Mouse (Mus musculus): ENCODE results near the gene Sh3glb2. TPM values are rescaled to one million over a fixed set of nuclear protein-coding genes. Genes with fewer than 3 reads are reported as not detected.

Sh3glb2 gene
- 10 to 100 TPM; 41.9 to 43.1 TPM for total RNA-seq (2021)

- intact Hi-C loops (cut with DNase I), result no loop called here
- peak; percentile 89 to 90 for DNase-seq
These were observed at the start of gene Sh3glb2 for GRCm38 (mm10) chr2:30358533-30359531. TSS of gene Sh3glb2 (minus strand) at chr2:30359337.

DNA sequence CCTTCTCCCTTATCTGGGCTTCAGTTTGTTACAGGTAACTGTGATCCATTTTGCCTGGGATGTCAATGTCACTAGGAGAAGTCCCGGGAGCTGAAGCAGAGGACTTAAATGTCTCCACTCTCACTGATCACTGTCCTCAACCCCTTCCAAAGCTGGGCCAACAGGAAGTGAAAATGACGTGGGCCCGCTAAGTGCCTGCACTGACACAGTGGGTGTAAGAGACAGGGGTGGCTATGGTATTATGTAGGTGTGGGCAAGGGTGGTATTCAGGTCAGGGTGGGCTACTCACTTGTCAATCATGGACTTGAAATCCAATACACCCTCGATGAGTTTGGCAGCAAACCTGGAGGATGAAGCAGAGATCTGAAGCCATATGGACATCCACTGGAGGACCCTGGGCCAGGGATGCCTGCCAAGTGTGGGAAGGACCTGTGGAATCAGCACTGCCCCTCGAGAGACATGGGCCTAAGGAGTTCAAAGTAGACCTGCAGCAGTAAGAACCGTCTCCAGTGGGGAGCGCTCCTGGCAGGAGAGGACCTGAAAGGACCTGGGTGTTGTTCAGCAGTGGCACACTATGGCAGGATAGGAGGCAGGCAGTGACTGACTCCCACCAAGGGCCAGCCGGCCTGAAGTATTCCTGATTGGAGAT, 49.4 kb upstream of the Sh3glb2 start:
- no peak for DNase-seq
- intact Hi-C loops (cut with DNase I), result no loop called here

GRCm38 (mm10) chr2:30407778-30408177, 48.6 kb upstream of the Sh3glb2 start:
- no peak for DNase-seq
- intact Hi-C loops (cut with DNase I), result no loop called here

DNA sequence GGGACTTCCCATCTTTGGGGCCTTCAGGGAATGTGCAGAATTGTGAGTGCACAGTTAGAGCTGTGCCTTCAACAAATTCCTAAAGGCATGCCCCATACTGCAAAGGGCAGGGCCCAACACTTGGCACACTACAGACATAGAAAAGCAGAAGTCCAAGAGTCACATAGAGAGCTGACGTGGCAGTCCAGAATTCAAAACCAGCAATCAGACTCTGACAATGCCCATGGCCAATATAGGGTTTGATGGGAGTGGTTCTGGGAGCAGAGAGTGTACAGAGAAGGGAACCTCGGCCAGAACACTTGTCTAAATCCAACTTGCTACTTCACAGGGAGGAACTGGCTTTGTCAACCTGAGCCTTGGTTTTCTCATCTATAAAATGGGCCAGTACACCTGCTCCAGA, 48.1 kb upstream of the Sh3glb2 start:
- DNase-seq, result no peak
- intact Hi-C loops (cut with DNase I), result no loop called here

GRCm38 (mm10) chr2:30403870-30404269, 44.7 kb upstream of the Sh3glb2 start:
- no peak for DNase-seq
- intact Hi-C loops (cut with DNase I), result no loop called here

DNA sequence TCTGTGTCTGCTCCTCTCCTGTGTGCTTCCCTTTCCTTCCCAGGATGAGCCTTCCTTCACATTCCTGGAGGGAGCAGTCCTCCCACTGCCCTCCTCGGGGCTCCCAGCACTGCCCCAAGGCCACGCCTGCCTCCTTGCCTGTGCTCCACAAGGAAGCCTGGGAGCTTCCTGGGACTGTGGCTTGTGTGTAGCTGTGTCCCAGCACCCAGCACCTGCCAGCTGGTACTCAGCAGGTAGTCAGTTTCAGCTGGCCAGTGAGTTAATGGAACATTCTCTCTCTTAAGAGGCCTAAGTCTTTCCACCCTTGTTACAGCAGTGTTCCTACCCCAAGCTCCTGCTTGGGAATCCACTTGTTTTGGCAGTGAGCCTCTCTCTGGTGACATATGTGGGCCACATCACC, 43.7 kb upstream of the Sh3glb2 start:
- DNase-seq, result no peak
- intact Hi-C loops (cut with DNase I), result no loop called here

DNA sequence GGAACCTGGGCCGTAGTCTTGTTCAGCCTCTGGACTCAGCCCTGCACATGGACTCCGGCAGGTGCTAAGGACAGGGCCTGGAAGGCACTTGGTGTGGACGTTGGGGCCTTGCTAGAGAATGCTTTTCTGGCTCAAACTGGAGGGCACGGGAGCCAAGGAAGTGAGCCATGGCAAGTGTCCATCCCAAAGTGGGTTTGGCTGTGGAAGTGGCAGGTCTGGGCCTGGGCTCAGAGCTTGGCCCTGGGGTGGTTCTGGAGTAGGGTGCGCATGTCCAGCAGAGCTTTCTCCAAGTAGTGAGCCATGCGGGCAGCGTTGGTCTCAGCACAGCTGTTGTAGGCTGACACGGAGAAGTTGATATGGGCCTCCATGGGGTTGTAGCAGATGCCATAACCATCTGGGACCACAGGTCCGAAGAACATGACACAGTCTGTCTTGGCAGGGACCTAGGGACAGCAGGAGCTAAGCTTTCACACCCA, 43.3 kb upstream of the Sh3glb2 start:
- DNase-seq, result peak in 1 of 2 experiments; percentile 43
- intact Hi-C loops (cut with DNase I), result no loop called here

- DNase-seq, result no peak
- intact Hi-C loops (cut with DNase I), result no loop called here
These were observed 42.4 kb upstream of the Sh3glb2 start for GRCm38 (mm10) chr2:30401581-30401980.

GRCm38 (mm10) chr2:30399191-30400171, 40.3 kb upstream of the Sh3glb2 start:
- intact Hi-C loops (cut with DNase I), result no loop called here
- no peak for DNase-seq

- DNase-seq, result no peak
- intact Hi-C loops (cut with DNase I), result no loop called here
These were observed 38.9 kb upstream of the Sh3glb2 start for GRCm38 (mm10) chr2:30397986-30398512.

- DNase-seq, result no peak
- intact Hi-C loops (cut with DNase I), result no loop called here
These were observed 37.1 kb upstream of the Sh3glb2 start for GRCm38 (mm10) chr2:30396246-30396645.

DNA sequence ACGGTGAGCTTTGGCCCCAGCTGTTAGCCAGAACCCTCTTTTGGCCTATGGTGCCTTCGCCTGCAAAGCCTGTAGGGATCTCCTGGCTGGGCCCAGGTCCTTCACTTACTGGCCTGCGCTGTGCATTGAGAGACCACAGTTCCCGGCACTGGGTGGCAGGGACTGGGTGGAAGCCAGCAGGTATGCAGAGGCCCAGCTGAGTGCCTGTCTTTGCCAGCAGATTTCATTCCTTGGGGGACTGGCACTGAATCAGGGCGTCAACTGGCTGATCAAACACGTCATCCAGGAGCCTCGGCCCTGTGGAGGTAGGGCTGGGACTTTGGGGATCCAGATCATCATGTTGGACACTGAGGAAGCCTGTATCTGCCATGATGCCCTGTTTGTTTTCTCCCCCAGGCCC, 36.6 kb upstream of the Sh3glb2 start:
- no peak for DNase-seq
- intact Hi-C loops (cut with DNase I), result no loop called here

- intact Hi-C loops (cut with DNase I), result no loop called here
- DNase-seq, result no peak
These were observed 34.2 kb upstream of the Sh3glb2 start for GRCm38 (mm10) chr2:30393370-30393656.

- intact Hi-C loops (cut with DNase I), result no loop called here
- peak; percentile 72 to 83 for DNase-seq
These were observed 33.6 kb upstream of the Sh3glb2 start for GRCm38 (mm10) chr2:30392577-30393369.

DNA sequence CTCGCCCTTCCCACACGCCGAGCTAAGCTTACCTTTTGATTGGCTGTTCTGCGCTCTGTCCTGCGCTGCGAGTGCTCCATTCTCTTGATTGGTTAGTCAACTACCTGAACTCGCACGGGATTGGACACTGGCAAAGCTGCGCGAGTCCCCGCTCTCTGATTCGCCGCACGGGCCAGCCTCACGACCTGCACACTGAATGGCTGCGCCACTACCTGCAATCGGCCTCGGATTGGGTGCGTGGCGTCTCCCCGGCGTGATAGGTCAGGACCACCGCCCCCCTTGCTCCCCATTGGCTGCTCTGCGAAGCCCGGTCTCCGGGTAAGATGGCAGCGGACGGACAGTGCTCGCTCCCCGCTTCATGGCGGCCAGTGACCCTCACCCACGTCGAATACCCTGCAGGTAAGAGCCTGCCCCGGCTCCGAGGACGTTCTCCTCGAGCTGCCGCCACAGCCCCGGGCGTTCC, 33.0 kb upstream of the Sh3glb2 start, which contains the start of gene Dolpp1:
Gene Dolpp1, plus strand, starts transcription at position 141 of the 463 bp plus-strand sequence.
- intact Hi-C loops (cut with DNase I), result no loop called here
- DNase-seq, result peak; percentile 87 to 94

GRCm38 (mm10) chr2:30389000-30389399, 29.9 kb upstream of the Sh3glb2 start:
- intact Hi-C loops (cut with DNase I), result no loop called here
- DNase-seq, result no peak

GRCm38 (mm10) chr2:30386913-30387312, 27.8 kb upstream of the Sh3glb2 start:
- intact Hi-C loops (cut with DNase I), result no loop called here
- no peak for DNase-seq

DNA sequence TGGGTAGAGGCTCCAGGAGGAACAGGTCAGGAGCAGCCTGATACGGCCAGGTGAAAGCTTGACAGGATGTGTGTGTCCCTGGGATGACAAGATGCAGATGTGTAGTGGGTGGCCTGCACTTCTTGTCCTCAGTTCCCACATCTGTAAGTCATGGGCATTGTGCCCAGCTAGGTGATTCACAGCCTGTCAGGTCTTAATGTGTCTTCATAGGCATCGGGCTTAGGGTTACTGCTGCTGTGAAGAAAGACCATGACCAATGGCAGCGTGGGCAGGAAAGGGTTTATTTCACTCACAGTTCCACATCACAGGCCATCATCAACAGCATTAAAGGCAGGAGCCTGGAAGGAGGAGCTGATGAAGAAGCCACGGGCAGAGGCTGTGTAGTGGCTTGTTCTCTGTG, 26.5 kb upstream of the Sh3glb2 start:
- intact Hi-C loops (cut with DNase I), result no loop called here
- no peak for DNase-seq

- intact Hi-C loops (cut with DNase I), result no loop called here
These were observed 25.7 kb upstream of the Sh3glb2 start for GRCm38 (mm10) chr2:30384814-30385213.

More at GRCm38 (mm10) chr2:30384814-30385213, 25.7 kb upstream of the Sh3glb2 start:
- DNase-seq, result no peak
